Mouse (Mus musculus) E14TG2a.4 (cell line): ENCODE data around the gene Zfp110.
"Not testable (repeated sequence)": the region's sequence is repeated elsewhere in the genome, so short reads cannot be mapped to it uniquely, and the experiment has no call there.

Experiments used
- H3K27me3 ChIP-seq: 2 replicates; pipeline ENCODE4 v1.6.1; 2014; ENCODE audit warnings: low read length, control low read depth; ENCODE audit not compliant: insufficient read depth
- H3K36me3 ChIP-seq: 2 replicates; pipeline ENCODE4 v1.6.1; 2014; ENCODE audit warnings: low read length, control low read depth; ENCODE audit not compliant: insufficient read depth
- H3K4me1 ChIP-seq: replicated peaks from 2 replicates; pipeline ENCODE4 v1.6.1; 2014; ENCODE audit warnings: low read depth, low read length, control low read depth
- H3K4me3 ChIP-seq: replicated peaks from 2 replicates; pipeline ENCODE4 v1.5.1; 2014; ENCODE audit warnings: mild to moderate bottlenecking, low read length
- H3K9me3 ChIP-seq: 2 replicates; pipeline ENCODE4 v1.6.1; 2014; ENCODE audit warnings: low read length, control low read depth
- CTCF ChIP-seq: conservative IDR thresholded peaks from 2 replicates; pipeline ENCODE4 v1.5.1; 2014; ENCODE audit warnings: low read length
- NANOG ChIP-seq: IDR thresholded peaks from 2 replicates; pipeline ENCODE4 v1.6.1; 2014; ENCODE audit warnings: borderline replicate concordance, low read length, mixed read lengths
- POU5F1 ChIP-seq: IDR thresholded peaks from 2 replicates; pipeline ENCODE4 v1.6.1; 2014; ENCODE audit warnings: low read length, borderline replicate concordance

Zfp110 gene

GRCm38 (mm10) chr7:12815566-12815965 lies 19.0 kb upstream of the Zfp110 start:
- H3K4me1 ChIP-seq, result peaks cover 22% of the 10 kb centered on the region
- H3K36me3 ChIP-seq, result peaks cover 13% of the 10 kb centered on the region
- H3K4me3 ChIP-seq, result no peak overlapping the region
- H3K27me3 ChIP-seq, result no peaks in the 10 kb centered on the region
- H3K9me3 ChIP-seq, result no peaks in the 10 kb centered on the region
- TF ChIP-seq NANOG, result no peak
- 0 out of 2 replicates have a peak, but pooled peaks have one; percentile 4 for TF ChIP-seq CTCF
- TF ChIP-seq POU5F1, result no peak

GRCm38 (mm10) chr7:12818521-12819295 lies 15.9 kb upstream of the Zfp110 start, which contains the start of gene Zfp329:
Gene Zfp329, minus strand, starts transcription at chr7:12818858.
- no peak for TF ChIP-seq POU5F1
- TF ChIP-seq NANOG, result no peak
- Histone ChIP-seq H3K4me3 (peak within 1 kb of the TSS; percentile 98), H3K36me3 (no peaks in the 10 kb centered on the region), H3K9me3 (peaks cover 4% of the 10 kb centered on the region; the same call in 1 of the 2 replicates), H3K4me1 (peaks cover 13% of the 10 kb centered on the region), H3K27me3 (no peaks in the 10 kb centered on the region)

GRCm38 (mm10) chr7:12835193-12835671 lies 671 bp downstream of the Zfp110 start:
- Histone ChIP-seq H3K9me3 (no peaks in the 10 kb centered on the region), H3K4me3 (peak overlapping the region; percentile 95), H3K36me3 (peaks cover 42% of the 10 kb centered on the region), H3K4me1 (peaks cover 34% of the 10 kb centered on the region), H3K27me3 (no peaks in the 10 kb centered on the region)
- no peak for TF ChIP-seq POU5F1
- TF ChIP-seq CTCF, result no peak
- TF ChIP-seq NANOG, result no peak

GRCm38 (mm10) chr7:12835779-12836178 lies 1.2 kb downstream of the Zfp110 start:
- H3K4me1 ChIP-seq, result peaks cover 34% of the 10 kb centered on the region
- H3K36me3 ChIP-seq, result peaks cover 47% of the 10 kb centered on the region
- H3K4me3 ChIP-seq, result peak overlapping the region; percentile 95
- H3K27me3 ChIP-seq, result no peaks in the 10 kb centered on the region
- no peaks in the 10 kb centered on the region for H3K9me3 ChIP-seq
- TF ChIP-seq NANOG (no peak), POU5F1 (no peak), CTCF (no peak)

GRCm38 (mm10) chr7:12874301-12874700 lies 39.7 kb downstream of the Zfp110 start:
- Histone ChIP-seq H3K4me1 (no peaks in the 10 kb centered on the region), H3K4me3 (no peak overlapping the region), H3K36me3 (no peaks in the 10 kb centered on the region), H3K9me3 (peaks cover 7% of the 10 kb centered on the region), H3K27me3 (no peaks in the 10 kb centered on the region; the same call in 1 of the 2 replicates)
- TF ChIP-seq CTCF (peak; percentile 53), NANOG (no peak), POU5F1 (no peak)

GRCm38 (mm10) chr7:12880036-12880435 lies 45.5 kb downstream of the Zfp110 start:
- H3K36me3 ChIP-seq, result no peaks in the 10 kb centered on the region
- no peak for TF ChIP-seq POU5F1
- no peaks in the 10 kb centered on the region for H3K27me3 ChIP-seq

GRCm38 (mm10) chr7:12880497-12880896 lies 45.9 kb downstream of the Zfp110 start:
- not testable (repeated sequence) for H3K9me3 ChIP-seq, H3K36me3 ChIP-seq, H3K27me3 ChIP-seq
- Histone ChIP-seq H3K4me1 (peaks cover 26% of the 10 kb centered on the region), H3K4me3 (peak overlapping the region; percentile 86)

More at GRCm38 (mm10) chr7:12880036-12880435, 45.5 kb downstream of the Zfp110 start:
- H3K9me3 ChIP-seq, result peaks cover 7% of the 10 kb centered on the region
- H3K4me3 ChIP-seq, result peak overlapping the region; percentile 86
- H3K4me1 ChIP-seq, result peaks cover 21% of the 10 kb centered on the region

- peak within 1 kb of the TSS; percentile 86 for H3K4me3 ChIP-seq
- TF ChIP-seq NANOG, result no peak
- TF ChIP-seq POU5F1, result no peak
- no peak for TF ChIP-seq CTCF
- H3K9me3 ChIP-seq, result peaks cover 7% of the 10 kb centered on the region
- H3K36me3 ChIP-seq, result no peaks in the 10 kb centered on the region
- peaks cover 32% of the 10 kb centered on the region for H3K4me1 ChIP-seq
- no peaks in the 10 kb centered on the region for H3K27me3 ChIP-seq
These were observed 46.5 kb downstream of the Zfp110 start, which contains the start of gene Zfp128 for GRCm38 (mm10) chr7:12880911-12881660. Gene Zfp128, plus strand, starts transcription at chr7:12881177.
